Mouse (Mus musculus): ENCODE data around the gene 1810055G02Rik. TPM values are rescaled to one million over a fixed set of nuclear protein-coding genes. Genes with fewer than 3 reads are reported as not detected.

The 1810055G02Rik gene
- polyA plus RNA-seq, 1 experiment from 2014 or later = 38.9 TPM

GRCm38 (mm10) chr19:3706258-3706657 lies 1.8 kb upstream of the 1810055G02Rik start:
- H3K36me3 ChIP-seq (ENCODE audit: control insufficient read depth, insufficient read depth, low read length) = no peaks in the 10 kb centered on the region
- H3K4me3 ChIP-seq (ENCODE audit: low read depth, low read length) = no peak overlapping the region
- no peak overlapping the region for H3K4me2 ChIP-seq
- no peak for ATAC-seq (ENCODE audit: low FRiP score)
- 36% methylated on average over 1 of the region's 1 CpGs for WGBS
- no peaks in the 10 kb centered on the region for H3K27me3 ChIP-seq (ENCODE audit: control insufficient read depth, insufficient read depth, low read length)
- no peak for DNase-seq (ENCODE audit: low spot score, missing footprints)
- H3K9me3 ChIP-seq (ENCODE audit: control insufficient read depth, low read length) = no peaks in the 10 kb centered on the region
- H3K27ac ChIP-seq (ENCODE audit: low read depth, low read length) = no peak overlapping the region
- H3K4me1 ChIP-seq (ENCODE audit: control insufficient read depth, insufficient read depth, low read length) = peaks cover 9% of the 10 kb centered on the region
- H3K9ac ChIP-seq (ENCODE audit: low read length) = no peak overlapping the region

- ATAC-seq (ENCODE audit: low FRiP score) (no peak), DNase-seq (ENCODE audit: low spot score, missing footprints) (no peak)
- peak overlapping the region; percentile 79 for H3K9ac ChIP-seq (ENCODE audit: low read length)
- peak overlapping the region; percentile 70 for H3K4me3 ChIP-seq (ENCODE audit: low read depth, low read length)
- H3K9me3 ChIP-seq (ENCODE audit: control insufficient read depth, low read length) = no peaks in the 10 kb centered on the region
- H3K27me3 ChIP-seq (ENCODE audit: control insufficient read depth, insufficient read depth, low read length) = no peaks in the 10 kb centered on the region
- WGBS = 41% methylated on average over 10 of the region's 10 CpGs
- H3K27ac ChIP-seq (ENCODE audit: low read depth, low read length) = 0 out of 2 replicates have a peak overlapping the region, but pooled peaks have one; percentile 35
- no peaks in the 10 kb centered on the region for H3K36me3 ChIP-seq (ENCODE audit: control insufficient read depth, insufficient read depth, low read length)
- H3K4me1 ChIP-seq (ENCODE audit: control insufficient read depth, insufficient read depth, low read length) = peaks cover 9% of the 10 kb centered on the region
- H3K4me2 ChIP-seq = peak overlapping the region; percentile 57
Observed at GRCm38 (mm10) chr19:3707553-3707952, 540 bp upstream of the 1810055G02Rik start.

- Histone ChIP-seq H3K27me3 (ENCODE audit: control insufficient read depth, insufficient read depth, low read length) (no peaks in the 10 kb centered on the region), H3K27ac (ENCODE audit: low read depth, low read length) (no peak overlapping the region), H3K9me3 (ENCODE audit: control insufficient read depth, low read length) (no peaks in the 10 kb centered on the region), H3K36me3 (ENCODE audit: control insufficient read depth, insufficient read depth, low read length) (no peaks in the 10 kb centered on the region), H3K4me2 (peak overlapping the region; percentile 57), H3K4me3 (ENCODE audit: low read depth, low read length) (peak overlapping the region; percentile 70), H3K4me1 (ENCODE audit: control insufficient read depth, insufficient read depth, low read length) (peaks cover 9% of the 10 kb centered on the region), H3K9ac (ENCODE audit: low read length) (peak overlapping the region; percentile 79)
- 50% methylated on average over 10 of the region's 10 CpGs for WGBS
- DNase-seq (ENCODE audit: low spot score, missing footprints) (no peak), ATAC-seq (ENCODE audit: low FRiP score) (no peak)
Observed at GRCm38 (mm10) chr19:3709013-3709787, 1.1 kb downstream of the 1810055G02Rik start.

- H3K36me3 ChIP-seq (ENCODE audit: control insufficient read depth, insufficient read depth, low read length) = 0 out of 2 replicates have a peak, but pooled peaks cover 2% of the 10 kb centered on the region
Observed at GRCm38 (mm10) chr19:3710436-3710835, 2.3 kb downstream of the 1810055G02Rik start.

GRCm38 (mm10) chr19:3714381-3714780 lies 6.3 kb downstream of the 1810055G02Rik start:
- ATAC-seq (ENCODE audit: low FRiP score) = no peak
- DNase-seq (ENCODE audit: low spot score, missing footprints) = no peak
- Histone ChIP-seq H3K9ac (ENCODE audit: low read length) (no peak overlapping the region), H3K36me3 (ENCODE audit: control insufficient read depth, insufficient read depth, low read length) (peaks cover 20% of the 10 kb centered on the region), H3K9me3 (ENCODE audit: control insufficient read depth, low read length) (no peaks in the 10 kb centered on the region), H3K4me3 (ENCODE audit: low read depth, low read length) (no peak overlapping the region), H3K4me1 (ENCODE audit: control insufficient read depth, insufficient read depth, low read length) (peaks cover 7% of the 10 kb centered on the region), H3K4me2 (no peak overlapping the region), H3K27me3 (ENCODE audit: control insufficient read depth, insufficient read depth, low read length) (no peaks in the 10 kb centered on the region), H3K27ac (ENCODE audit: low read depth, low read length) (no peak overlapping the region)
- 93% methylated on average over 6 of the region's 6 CpGs for WGBS

More at GRCm38 (mm10) chr19:3710436-3710835, 2.3 kb downstream of the 1810055G02Rik start:
- H3K27me3 ChIP-seq (ENCODE audit: control insufficient read depth, insufficient read depth, low read length) = no peaks in the 10 kb centered on the region
- H3K9ac ChIP-seq (ENCODE audit: low read length) = no peak overlapping the region
- H3K9me3 ChIP-seq (ENCODE audit: control insufficient read depth, low read length) = no peaks in the 10 kb centered on the region
- WGBS = 93% methylated on average over 2 of the region's 2 CpGs
- H3K27ac ChIP-seq (ENCODE audit: low read depth, low read length) = no peak overlapping the region
- DNase-seq (ENCODE audit: low spot score, missing footprints) (no peak), ATAC-seq (ENCODE audit: low FRiP score) (no peak)
- no peak overlapping the region for H3K4me2 ChIP-seq
- peaks cover 9% of the 10 kb centered on the region for H3K4me1 ChIP-seq (ENCODE audit: control insufficient read depth, insufficient read depth, low read length)
- no peak overlapping the region for H3K4me3 ChIP-seq (ENCODE audit: low read depth, low read length)

GRCm38 (mm10) chr19:3718481-3719361 lies 10.6 kb downstream of the 1810055G02Rik start:
- ATAC-seq (ENCODE audit: low FRiP score) (peak; percentile 77), DNase-seq (ENCODE audit: low spot score, missing footprints) (peak; percentile 92)
- WGBS = 39% methylated on average over 19 of the region's 19 CpGs
- H3K9me3 ChIP-seq (ENCODE audit: control insufficient read depth, low read length) = no peaks in the 10 kb centered on the region
- peak overlapping the region; percentile 62 for H3K4me2 ChIP-seq
- H3K27me3 ChIP-seq (ENCODE audit: control insufficient read depth, insufficient read depth, low read length) = no peaks in the 10 kb centered on the region
- H3K9ac ChIP-seq (ENCODE audit: low read length) = peak overlapping the region; percentile 31; the same call in 1 of the 2 replicates
- no peak overlapping the region for H3K27ac ChIP-seq (ENCODE audit: low read depth, low read length)
- peak overlapping the region; percentile 32 for H3K4me3 ChIP-seq (ENCODE audit: low read depth, low read length)
- peaks cover 10% of the 10 kb centered on the region; the same call in 1 of the 2 replicates for H3K4me1 ChIP-seq (ENCODE audit: control insufficient read depth, insufficient read depth, low read length)
- peaks cover 20% of the 10 kb centered on the region for H3K36me3 ChIP-seq (ENCODE audit: control insufficient read depth, insufficient read depth, low read length)

GRCm38 (mm10) chr19:3719362-3719891 lies 11.3 kb downstream of the 1810055G02Rik start:
- H3K27me3 ChIP-seq (ENCODE audit: control insufficient read depth, insufficient read depth, low read length) = no peaks in the 10 kb centered on the region
- peak overlapping the region; percentile 32 for H3K4me3 ChIP-seq (ENCODE audit: low read depth, low read length)
- H3K4me2 ChIP-seq = peak overlapping the region; percentile 62
- H3K4me1 ChIP-seq (ENCODE audit: control insufficient read depth, insufficient read depth, low read length) = peaks cover 10% of the 10 kb centered on the region; the same call in 1 of the 2 replicates
- H3K27ac ChIP-seq (ENCODE audit: low read depth, low read length) = no peak overlapping the region
- H3K9ac ChIP-seq (ENCODE audit: low read length) = peak overlapping the region; percentile 31; the same call in 1 of the 2 replicates
- peak; percentile 94 for DNase-seq (ENCODE audit: low spot score, missing footprints)
- 4% methylated on average over 27 of the region's 27 CpGs for WGBS
- peak; percentile 72 for ATAC-seq (ENCODE audit: low FRiP score)
- H3K36me3 ChIP-seq (ENCODE audit: control insufficient read depth, insufficient read depth, low read length) = peaks cover 20% of the 10 kb centered on the region
- no peaks in the 10 kb centered on the region for H3K9me3 ChIP-seq (ENCODE audit: control insufficient read depth, low read length)

- ATAC-seq (ENCODE audit: low FRiP score) (no peak), DNase-seq (ENCODE audit: low spot score, missing footprints) (peak; percentile 28)
- Histone ChIP-seq H3K9me3 (ENCODE audit: control insufficient read depth, low read length) (no peaks in the 10 kb centered on the region), H3K36me3 (ENCODE audit: control insufficient read depth, insufficient read depth, low read length) (no peaks in the 10 kb centered on the region), H3K4me1 (ENCODE audit: control insufficient read depth, insufficient read depth, low read length) (peaks cover 10% of the 10 kb centered on the region; the same call in 1 of the 2 replicates), H3K27ac (ENCODE audit: low read depth, low read length) (no peak overlapping the region), H3K9ac (ENCODE audit: low read length) (no peak overlapping the region), H3K4me2 (no peak overlapping the region), H3K27me3 (ENCODE audit: control insufficient read depth, insufficient read depth, low read length) (no peaks in the 10 kb centered on the region), H3K4me3 (ENCODE audit: low read depth, low read length) (no peak overlapping the region)
- WGBS = 96% methylated on average over 9 of the region's 9 CpGs
Observed at GRCm38 (mm10) chr19:3723170-3723569, 15.1 kb downstream of the 1810055G02Rik start.
